Mouse (Mus musculus): ENCODE measurements around the gene Ly6f. TPM values are rescaled to one million over a fixed set of nuclear protein-coding genes. Genes with fewer than 3 reads are reported as not detected.
"Not testable (repeated sequence)": the region's sequence is repeated elsewhere in the genome, so short reads cannot be mapped to it uniquely, and the experiment has no call there.

Ly6f gene
- polyA plus RNA-seq, 1 experiment from 2014 or later = not detected

GRCm38 (mm10) chr15:75268916-75269829 is 952 bp downstream of the Ly6f start:
- no peak for ATAC-seq (ENCODE audit: insufficient number of reproducible peaks, low FRiP score, low TSS enrichment, low read depth)
- Histone ChIP-seq H3K27me3 (ENCODE audit: control insufficient read depth, insufficient read depth, low read length) (no peaks in the 10 kb centered on the region), H3K27ac (replicated peaks; ENCODE audit: low read depth, low read length) (no peak overlapping the region), H3K4me1 (ENCODE audit: control insufficient read depth, insufficient read depth, low read length) (no peaks in the 10 kb centered on the region), H3K9me3 (ENCODE audit: control insufficient read depth, low read length) (no peaks in the 10 kb centered on the region), H3K9ac (ENCODE audit: low read length) (no peak overlapping the region), H3K4me3 (ENCODE audit: low read depth, low read length) (no peak overlapping the region), H3K36me3 (ENCODE audit: control insufficient read depth, insufficient read depth, low read length) (no peaks in the 10 kb centered on the region), H3K4me2 (ENCODE audit: low read depth, severe bottlenecking) (no peak overlapping the region)
- DNase-seq (ENCODE audit: low spot score) = no peak
- WGBS = 71% methylated on average over 5 of the region's 5 CpGs

- Histone ChIP-seq H3K9me3 (ENCODE audit: control insufficient read depth, low read length) (no peaks in the 10 kb centered on the region), H3K36me3 (ENCODE audit: control insufficient read depth, insufficient read depth, low read length) (no peaks in the 10 kb centered on the region), H3K4me1 (ENCODE audit: control insufficient read depth, insufficient read depth, low read length) (no peaks in the 10 kb centered on the region), H3K4me2 (ENCODE audit: low read depth, severe bottlenecking) (no peak overlapping the region), H3K9ac (ENCODE audit: low read length) (no peak overlapping the region), H3K27me3 (ENCODE audit: control insufficient read depth, insufficient read depth, low read length) (no peaks in the 10 kb centered on the region), H3K27ac (replicated peaks; ENCODE audit: low read depth, low read length) (no peak overlapping the region), H3K4me3 (ENCODE audit: low read depth, low read length) (no peak overlapping the region)
- ATAC-seq (ENCODE audit: insufficient number of reproducible peaks, low FRiP score, low TSS enrichment, low read depth) = no peak
- DNase-seq (ENCODE audit: low spot score) = no peak
These were observed 1.9 kb downstream of the Ly6f start for GRCm38 (mm10) chr15:75270169-75270568.

GRCm38 (mm10) chr15:75270691-75271362 is 2.6 kb downstream of the Ly6f start:
- DNase-seq (ENCODE audit: low spot score) = no peak
- 80% methylated on average over 3 of the region's 3 CpGs for WGBS
- Histone ChIP-seq H3K4me2 (ENCODE audit: low read depth, severe bottlenecking) (no peak overlapping the region), H3K36me3 (ENCODE audit: control insufficient read depth, insufficient read depth, low read length) (no peaks in the 10 kb centered on the region), H3K4me3 (ENCODE audit: low read depth, low read length) (no peak overlapping the region), H3K9ac (ENCODE audit: low read length) (no peak overlapping the region), H3K4me1 (ENCODE audit: control insufficient read depth, insufficient read depth, low read length) (no peaks in the 10 kb centered on the region), H3K9me3 (ENCODE audit: control insufficient read depth, low read length) (no peaks in the 10 kb centered on the region), H3K27ac (replicated peaks; ENCODE audit: low read depth, low read length) (no peak overlapping the region), H3K27me3 (ENCODE audit: control insufficient read depth, insufficient read depth, low read length) (no peaks in the 10 kb centered on the region)
- no peak for ATAC-seq (ENCODE audit: insufficient number of reproducible peaks, low FRiP score, low TSS enrichment, low read depth)

DNA sequence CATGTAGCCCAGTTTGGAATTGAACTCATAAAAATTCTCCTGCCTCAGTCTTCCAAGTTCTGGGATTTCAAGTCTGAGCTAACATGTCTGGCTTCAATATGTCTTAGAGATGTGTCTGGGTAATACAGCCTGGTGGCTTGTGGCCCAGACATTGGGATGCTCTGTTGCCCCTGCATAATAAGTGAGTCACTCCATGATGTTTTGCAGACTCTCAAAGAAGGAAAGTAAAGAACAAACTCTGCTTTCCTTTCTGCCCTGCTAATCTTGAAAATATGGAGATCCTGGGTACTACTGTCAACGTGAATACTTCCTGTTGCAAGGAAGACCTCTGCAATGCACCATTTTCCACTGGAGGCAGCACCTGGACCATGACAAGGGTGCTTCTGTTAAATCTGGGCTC is 3.2 kb downstream of the Ly6f start:
- no peak for ATAC-seq (ENCODE audit: insufficient number of reproducible peaks, low FRiP score, low TSS enrichment, low read depth)
- H3K4me1 ChIP-seq (ENCODE audit: control insufficient read depth, insufficient read depth, low read length) = no peaks in the 10 kb centered on the region
- no peaks in the 10 kb centered on the region for H3K9me3 ChIP-seq (ENCODE audit: control insufficient read depth, low read length)
- H3K4me3 ChIP-seq (ENCODE audit: low read depth, low read length) = no peak overlapping the region
- no peaks in the 10 kb centered on the region for H3K36me3 ChIP-seq (ENCODE audit: control insufficient read depth, insufficient read depth, low read length)
- no peak overlapping the region for H3K4me2 ChIP-seq (ENCODE audit: low read depth, severe bottlenecking)
- H3K27ac ChIP-seq (replicated peaks; ENCODE audit: low read depth, low read length) = no peak overlapping the region
- no peaks in the 10 kb centered on the region for H3K27me3 ChIP-seq (ENCODE audit: control insufficient read depth, insufficient read depth, low read length)
- H3K9ac ChIP-seq (ENCODE audit: low read length) = no peak overlapping the region
- DNase-seq (ENCODE audit: low spot score) = no peak
- 71% methylated on average over 1 of the region's 1 CpGs for WGBS

DNA sequence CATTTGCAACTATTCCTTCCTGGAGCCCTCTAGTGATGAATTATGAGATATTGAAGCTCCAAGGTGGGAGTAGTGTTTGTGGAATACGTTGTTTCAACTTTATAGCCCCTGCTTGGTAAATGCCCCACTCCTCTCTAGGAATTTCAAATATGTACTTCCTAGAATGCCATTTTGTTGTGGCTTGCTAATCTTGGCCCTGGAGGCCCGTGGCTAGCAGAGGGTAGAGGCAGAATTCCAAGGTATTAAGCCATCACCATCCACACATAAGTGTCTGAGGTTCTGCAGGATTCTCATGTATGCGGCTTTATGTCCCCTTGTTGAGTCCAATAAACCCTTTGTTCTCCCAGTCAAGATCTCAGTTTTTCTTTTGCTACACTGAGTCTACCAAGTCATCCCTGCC is 3.7 kb downstream of the Ly6f start:
- DNase-seq (ENCODE audit: low spot score) (no peak), ATAC-seq (ENCODE audit: insufficient number of reproducible peaks, low FRiP score, low TSS enrichment, low read depth) (no peak)
- H3K27me3 ChIP-seq (ENCODE audit: control insufficient read depth, insufficient read depth, low read length) = no peaks in the 10 kb centered on the region
- no peaks in the 10 kb centered on the region for H3K9me3 ChIP-seq (ENCODE audit: control insufficient read depth, low read length)
- no peak overlapping the region for H3K9ac ChIP-seq (ENCODE audit: low read length)
- H3K4me3 ChIP-seq (ENCODE audit: low read depth, low read length) = no peak overlapping the region
- no peaks in the 10 kb centered on the region for H3K36me3 ChIP-seq (ENCODE audit: control insufficient read depth, insufficient read depth, low read length)
- no peak overlapping the region for H3K27ac ChIP-seq (replicated peaks; ENCODE audit: low read depth, low read length)
- H3K4me1 ChIP-seq (ENCODE audit: control insufficient read depth, insufficient read depth, low read length) = no peaks in the 10 kb centered on the region
- WGBS = 65% methylated on average over 3 of the region's 3 CpGs
- H3K4me2 ChIP-seq (ENCODE audit: low read depth, severe bottlenecking) = no peak overlapping the region

- DNase-seq (ENCODE audit: low spot score); H3K36me3 ChIP-seq (ENCODE audit: control insufficient read depth, insufficient read depth, low read length); H3K9ac ChIP-seq (ENCODE audit: low read length); H3K27me3 ChIP-seq (ENCODE audit: control insufficient read depth, insufficient read depth, low read length); H3K4me3 ChIP-seq (ENCODE audit: low read depth, low read length); H3K9me3 ChIP-seq (ENCODE audit: control insufficient read depth, low read length); H3K4me1 ChIP-seq (ENCODE audit: control insufficient read depth, insufficient read depth, low read length); H3K4me2 ChIP-seq (ENCODE audit: low read depth, severe bottlenecking); H3K27ac ChIP-seq (replicated peaks; ENCODE audit: low read depth, low read length); ATAC-seq (ENCODE audit: insufficient number of reproducible peaks, low FRiP score, low TSS enrichment, low read depth): not testable (repeated sequence)
- WGBS = 79% methylated on average over 5 of the region's 5 CpGs
These were observed 13.8 kb downstream of the Ly6f start for GRCm38 (mm10) chr15:75281991-75282390.

DNA sequence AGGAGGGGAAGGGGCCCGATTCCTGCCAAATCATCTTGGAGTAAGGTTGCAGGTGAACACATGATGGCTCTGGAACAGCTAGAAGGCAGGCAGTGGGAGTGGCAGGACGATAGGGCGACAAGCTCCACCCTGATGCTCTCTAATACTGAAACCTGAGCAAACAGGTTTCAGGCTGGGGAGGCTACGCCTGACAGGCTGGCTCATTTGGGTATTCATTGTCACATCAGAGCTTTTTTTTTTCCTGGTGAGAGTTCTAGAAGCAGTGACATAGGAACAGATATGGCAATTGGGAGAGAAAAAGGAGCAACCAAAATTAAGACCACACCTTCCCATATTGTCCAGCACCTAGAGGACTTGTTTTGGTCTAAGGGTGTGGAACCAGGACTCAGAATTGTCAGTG is 18.3 kb downstream of the Ly6f start:
- H3K27ac ChIP-seq (replicated peaks; ENCODE audit: low read depth, low read length); H3K4me3 ChIP-seq (ENCODE audit: low read depth, low read length); H3K4me2 ChIP-seq (ENCODE audit: low read depth, severe bottlenecking); H3K27me3 ChIP-seq (ENCODE audit: control insufficient read depth, insufficient read depth, low read length); H3K9me3 ChIP-seq (ENCODE audit: control insufficient read depth, low read length); H3K9ac ChIP-seq (ENCODE audit: low read length); H3K36me3 ChIP-seq (ENCODE audit: control insufficient read depth, insufficient read depth, low read length); ATAC-seq (ENCODE audit: insufficient number of reproducible peaks, low FRiP score, low TSS enrichment, low read depth); H3K4me1 ChIP-seq (ENCODE audit: control insufficient read depth, insufficient read depth, low read length); DNase-seq (ENCODE audit: low spot score): not testable (repeated sequence)
- WGBS = 84% methylated on average over 4 of the region's 4 CpGs

DNA sequence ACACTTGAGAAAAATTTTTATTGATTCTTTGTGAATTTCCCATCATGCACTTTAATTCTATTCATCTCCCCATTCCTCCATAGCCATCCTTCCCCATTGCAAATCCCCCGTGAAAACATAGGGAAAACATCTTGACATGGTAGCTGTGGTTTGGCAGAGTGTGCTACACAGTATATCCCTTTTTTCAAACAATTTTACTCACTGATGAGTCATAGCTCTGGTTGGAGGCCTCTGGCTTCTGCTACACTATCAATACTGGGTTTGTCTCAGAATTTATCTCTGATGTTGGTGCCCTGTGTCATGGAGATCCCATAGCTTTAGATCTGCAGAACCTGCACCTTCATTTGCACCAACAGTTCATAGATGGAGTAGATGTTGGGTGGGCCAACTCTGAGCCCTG is 24.2 kb downstream of the Ly6f start:
- Histone ChIP-seq H3K9ac (ENCODE audit: low read length) (no peak overlapping the region), H3K9me3 (ENCODE audit: control insufficient read depth, low read length) (no peaks in the 10 kb centered on the region), H3K36me3 (ENCODE audit: control insufficient read depth, insufficient read depth, low read length) (no peaks in the 10 kb centered on the region), H3K27me3 (ENCODE audit: control insufficient read depth, insufficient read depth, low read length) (no peaks in the 10 kb centered on the region), H3K4me3 (ENCODE audit: low read depth, low read length) (no peak overlapping the region), H3K4me1 (ENCODE audit: control insufficient read depth, insufficient read depth, low read length) (no peaks in the 10 kb centered on the region), H3K4me2 (ENCODE audit: low read depth, severe bottlenecking) (no peak overlapping the region), H3K27ac (replicated peaks; ENCODE audit: low read depth, low read length) (no peak overlapping the region)
- ATAC-seq (ENCODE audit: insufficient number of reproducible peaks, low FRiP score, low TSS enrichment, low read depth) = no peak
- no peak for DNase-seq (ENCODE audit: low spot score)
- WGBS = 90% methylated on average over 1 of the region's 1 CpGs
